Mouse (Mus musculus) midbrain, embryonic 11.5 days (tissue): ENCODE measurements around the gene Ttll9. TPM values are rescaled to one million over a fixed set of nuclear protein-coding genes. Genes with fewer than 3 reads are reported as not detected.

Experiments used
- polyA plus RNA-seq: library from polyadenylated mRNA; unstranded; fragments of >200 nt; fragmentation: Nextera tagmentation; extraction: Ambion mirVana; gene quantifications from 2 replicates; pipeline ENCODE4 v1.2.1, GENCODE M21; 2014

Ttll9 gene
- polyA plus RNA-seq, 1 experiment from 2014 or later: 1.1 TPM

Other genes starting within 250 kb of the Ttll9 start
- gene Id1, start 226.2 kb upstream of the Ttll9 start, polyA plus RNA-seq: 66.0 and 70.7 TPM in 2 replicates
- 2.8 and 3.7 TPM in 2 replicates for gene Cox4i2, start 208.3 kb upstream of the Ttll9 start, polyA plus RNA-seq
- 120 and 125 TPM in 2 replicates for gene Bcl2l1, start 130.8 kb upstream of the Ttll9 start, polyA plus RNA-seq
- gene Tpx2, start 114.5 kb upstream of the Ttll9 start, polyA plus RNA-seq: 166 and 187 TPM in 2 replicates
- gene Mylk2, start 51.1 kb upstream of the Ttll9 start, polyA plus RNA-seq: not detected in 2 replicates
- gene Foxs1, start 29.3 kb upstream of the Ttll9 start, polyA plus RNA-seq: 2.1 and 2.6 TPM in 2 replicates
- gene Dusp15, start 10.8 kb upstream of the Ttll9 start, polyA plus RNA-seq: 0.46 and 0.89 TPM in 2 replicates
- gene Pdrg1, start 52.9 kb downstream of the Ttll9 start, polyA plus RNA-seq: 83.9 and 88.7 TPM in 2 replicates
- 0.40 and 0.52 TPM in 2 replicates for gene Xkr7, start 69.4 kb downstream of the Ttll9 start, polyA plus RNA-seq
- 1.2 and 2.1 TPM in 2 replicates for gene Ccm2l, start 103.5 kb downstream of the Ttll9 start, polyA plus RNA-seq
- 2.4 and 2.5 TPM in 2 replicates for gene Hck, start 146.0 kb downstream of the Ttll9 start, polyA plus RNA-seq
- 80.9 and 85.9 TPM in 2 replicates for gene Tm9sf4, start 198.8 kb downstream of the Ttll9 start, polyA plus RNA-seq